Mouse (Mus musculus): Measurements from ENCODE around the gene Tmem170b. TPM values are rescaled to one million over a fixed set of nuclear protein-coding genes. Genes with fewer than 3 reads are reported as not detected.
"Not testable (repeated sequence)": the region's sequence is repeated elsewhere in the genome, so short reads cannot be mapped to it uniquely, and the experiment has no call there.

The Tmem170b gene
- polyA plus RNA-seq, 1 experiment from 2014 or later = 22.4 TPM

GRCm38 (mm10) chr13:41663501-41664195 is 57.9 kb downstream of the Tmem170b start:
- no peak overlapping the region for H3K4me3 ChIP-seq (ENCODE audit: low read depth, low read length)
- no peak overlapping the region for H3K27ac ChIP-seq (ENCODE audit: low read depth, low read length)
- H3K4me1 ChIP-seq (replicated peaks; ENCODE audit: control insufficient read depth, insufficient read depth, low read length) = no peaks in the 10 kb centered on the region
- WGBS = 90% methylated on average over 14 of the region's 14 CpGs
- H3K9ac ChIP-seq (ENCODE audit: low read length) = no peak overlapping the region
- no peaks in the 10 kb centered on the region for H3K27me3 ChIP-seq (ENCODE audit: control insufficient read depth, insufficient read depth, low read length)
- no peak overlapping the region for H3K4me2 ChIP-seq (ENCODE audit: low read depth, low read length, severe bottlenecking)
- DNase-seq (ENCODE audit: low spot score) = no peak
- ATAC-seq (replicated peaks; ENCODE audit: low FRiP score) = no peak
- H3K36me3 ChIP-seq (ENCODE audit: control insufficient read depth, insufficient read depth, low read length) = no peaks in the 10 kb centered on the region
- no peaks in the 10 kb centered on the region for H3K9me3 ChIP-seq (ENCODE audit: control insufficient read depth, low read length)

- 98% methylated on average over 2 of the region's 2 CpGs for WGBS
- Histone ChIP-seq H3K9ac (ENCODE audit: low read length) (no peak overlapping the region), H3K4me3 (ENCODE audit: low read depth, low read length) (no peak overlapping the region), H3K4me2 (ENCODE audit: low read depth, low read length, severe bottlenecking) (no peak overlapping the region), H3K27me3 (ENCODE audit: control insufficient read depth, insufficient read depth, low read length) (no peaks in the 10 kb centered on the region), H3K36me3 (ENCODE audit: control insufficient read depth, insufficient read depth, low read length) (no peaks in the 10 kb centered on the region), H3K4me1 (replicated peaks; ENCODE audit: control insufficient read depth, insufficient read depth, low read length) (no peaks in the 10 kb centered on the region), H3K27ac (ENCODE audit: low read depth, low read length) (no peak overlapping the region), H3K9me3 (ENCODE audit: control insufficient read depth, low read length) (no peaks in the 10 kb centered on the region)
- DNase-seq (ENCODE audit: low spot score) = no peak
- ATAC-seq (replicated peaks; ENCODE audit: low FRiP score) = no peak
Measured at GRCm38 (mm10) chr13:41669951-41670350, 64.2 kb downstream of the Tmem170b start.

GRCm38 (mm10) chr13:41670386-41671130 is 64.9 kb downstream of the Tmem170b start:
- Histone ChIP-seq H3K4me1 (replicated peaks; ENCODE audit: control insufficient read depth, insufficient read depth, low read length) (no peaks in the 10 kb centered on the region), H3K4me3 (ENCODE audit: low read depth, low read length) (no peak overlapping the region), H3K4me2 (ENCODE audit: low read depth, low read length, severe bottlenecking) (no peak overlapping the region), H3K36me3 (ENCODE audit: control insufficient read depth, insufficient read depth, low read length) (no peaks in the 10 kb centered on the region), H3K9ac (ENCODE audit: low read length) (no peak overlapping the region), H3K27ac (ENCODE audit: low read depth, low read length) (no peak overlapping the region), H3K27me3 (ENCODE audit: control insufficient read depth, insufficient read depth, low read length) (no peaks in the 10 kb centered on the region), H3K9me3 (ENCODE audit: control insufficient read depth, low read length) (no peaks in the 10 kb centered on the region)
- WGBS = 75% methylated on average over 7 of the region's 7 CpGs
- ATAC-seq (replicated peaks; ENCODE audit: low FRiP score) (no peak), DNase-seq (ENCODE audit: low spot score) (no peak)

- H3K27me3 ChIP-seq (ENCODE audit: control insufficient read depth, insufficient read depth, low read length) = no peaks in the 10 kb centered on the region
- WGBS = 91% methylated on average over 11 of the region's 11 CpGs
Measured at GRCm38 (mm10) chr13:41671136-41671705, 65.5 kb downstream of the Tmem170b start.

GRCm38 (mm10) chr13:41672904-41673303 is 67.2 kb downstream of the Tmem170b start:
- ATAC-seq (replicated peaks; ENCODE audit: low FRiP score); H3K4me2 ChIP-seq (ENCODE audit: low read depth, low read length, severe bottlenecking); H3K9ac ChIP-seq (ENCODE audit: low read length); H3K27ac ChIP-seq (ENCODE audit: low read depth, low read length); H3K4me3 ChIP-seq (ENCODE audit: low read depth, low read length); H3K27me3 ChIP-seq (ENCODE audit: control insufficient read depth, insufficient read depth, low read length); H3K4me1 ChIP-seq (replicated peaks; ENCODE audit: control insufficient read depth, insufficient read depth, low read length); H3K36me3 ChIP-seq (ENCODE audit: control insufficient read depth, insufficient read depth, low read length); H3K9me3 ChIP-seq (ENCODE audit: control insufficient read depth, low read length); DNase-seq (ENCODE audit: low spot score): not testable (repeated sequence)
- WGBS = 77% methylated on average over 5 of the region's 5 CpGs

More at GRCm38 (mm10) chr13:41671136-41671705, 65.5 kb downstream of the Tmem170b start:
- Histone ChIP-seq H3K36me3 (ENCODE audit: control insufficient read depth, insufficient read depth, low read length) (no peaks in the 10 kb centered on the region), H3K4me1 (replicated peaks; ENCODE audit: control insufficient read depth, insufficient read depth, low read length) (no peaks in the 10 kb centered on the region), H3K9me3 (ENCODE audit: control insufficient read depth, low read length) (no peaks in the 10 kb centered on the region), H3K4me3 (ENCODE audit: low read depth, low read length) (no peak overlapping the region), H3K4me2 (ENCODE audit: low read depth, low read length, severe bottlenecking) (no peak overlapping the region), H3K9ac (ENCODE audit: low read length) (no peak overlapping the region), H3K27ac (ENCODE audit: low read depth, low read length) (no peak overlapping the region)
- ATAC-seq (replicated peaks; ENCODE audit: low FRiP score) (no peak), DNase-seq (ENCODE audit: low spot score) (no peak)

GRCm38 (mm10) chr13:41673541-41673940 is 67.8 kb downstream of the Tmem170b start:
- Histone ChIP-seq H3K36me3 (ENCODE audit: control insufficient read depth, insufficient read depth, low read length) (no peaks in the 10 kb centered on the region), H3K9me3 (ENCODE audit: control insufficient read depth, low read length) (no peaks in the 10 kb centered on the region), H3K4me1 (replicated peaks; ENCODE audit: control insufficient read depth, insufficient read depth, low read length) (no peaks in the 10 kb centered on the region), H3K4me3 (ENCODE audit: low read depth, low read length) (no peak overlapping the region), H3K27ac (ENCODE audit: low read depth, low read length) (no peak overlapping the region), H3K9ac (ENCODE audit: low read length) (no peak overlapping the region), H3K27me3 (ENCODE audit: control insufficient read depth, insufficient read depth, low read length) (no peaks in the 10 kb centered on the region), H3K4me2 (ENCODE audit: low read depth, low read length, severe bottlenecking) (no peak overlapping the region)
- WGBS = 84% methylated on average over 4 of the region's 4 CpGs
- ATAC-seq (replicated peaks; ENCODE audit: low FRiP score) (no peak), DNase-seq (ENCODE audit: low spot score) (no peak)

GRCm38 (mm10) chr13:41674608-41675007 is 68.9 kb downstream of the Tmem170b start:
- H3K27me3 ChIP-seq (ENCODE audit: control insufficient read depth, insufficient read depth, low read length); H3K9ac ChIP-seq (ENCODE audit: low read length); H3K27ac ChIP-seq (ENCODE audit: low read depth, low read length); H3K4me2 ChIP-seq (ENCODE audit: low read depth, low read length, severe bottlenecking); ATAC-seq (replicated peaks; ENCODE audit: low FRiP score); H3K9me3 ChIP-seq (ENCODE audit: control insufficient read depth, low read length); DNase-seq (ENCODE audit: low spot score); H3K4me3 ChIP-seq (ENCODE audit: low read depth, low read length); H3K4me1 ChIP-seq (replicated peaks; ENCODE audit: control insufficient read depth, insufficient read depth, low read length); H3K36me3 ChIP-seq (ENCODE audit: control insufficient read depth, insufficient read depth, low read length): not testable (repeated sequence)
- WGBS = 93% methylated on average over 9 of the region's 9 CpGs

GRCm38 (mm10) chr13:41675498-41675897 is 69.8 kb downstream of the Tmem170b start:
- ATAC-seq (replicated peaks; ENCODE audit: low FRiP score) (no peak), DNase-seq (ENCODE audit: low spot score) (no peak)
- no peaks in the 10 kb centered on the region for H3K4me1 ChIP-seq (replicated peaks; ENCODE audit: control insufficient read depth, insufficient read depth, low read length)
- no peak overlapping the region for H3K4me3 ChIP-seq (ENCODE audit: low read depth, low read length)
- H3K9ac ChIP-seq (ENCODE audit: low read length) = no peak overlapping the region
- no peaks in the 10 kb centered on the region for H3K9me3 ChIP-seq (ENCODE audit: control insufficient read depth, low read length)
- no peak overlapping the region for H3K4me2 ChIP-seq (ENCODE audit: low read depth, low read length, severe bottlenecking)
- 92% methylated on average over 3 of the region's 3 CpGs for WGBS
- no peaks in the 10 kb centered on the region for H3K27me3 ChIP-seq (ENCODE audit: control insufficient read depth, insufficient read depth, low read length)
- no peak overlapping the region for H3K27ac ChIP-seq (ENCODE audit: low read depth, low read length)
- H3K36me3 ChIP-seq (ENCODE audit: control insufficient read depth, insufficient read depth, low read length) = no peaks in the 10 kb centered on the region

Data from forebrain, embryonic 11.5 days (tissue).